21 mouse cellular contexts compared by ENCODE assay signal in the genomic region with DNA sequence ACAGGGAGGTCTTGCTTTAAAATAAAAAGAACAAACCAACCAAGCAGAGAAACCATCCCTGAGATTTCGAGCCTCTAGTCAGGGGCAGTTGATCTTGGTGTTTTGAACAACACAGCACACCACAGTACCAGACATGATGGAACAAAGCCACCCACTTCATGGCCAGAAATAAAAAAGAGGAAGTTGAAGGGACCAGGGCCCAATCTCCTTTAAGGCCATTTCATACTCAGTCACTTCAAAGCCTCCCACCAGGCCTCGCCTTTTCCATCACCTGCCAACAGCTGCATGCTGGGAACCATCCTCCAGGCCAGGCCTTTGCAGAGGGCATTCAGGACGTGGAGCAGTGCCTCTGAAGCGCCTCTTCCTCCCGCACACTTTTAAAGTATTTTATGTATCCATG. TPM values are rescaled to one million over a fixed set of nuclear protein-coding genes. Genes with fewer than 3 reads are reported as not detected.
DNase-seq lines count a peak whose midpoint lies in the region; ATAC-seq lines count a peak whose summit lies in the region.
"Had no signal": no experiment of that assay in that cellular context is flagged by ENCODE, and none has a peak within 500 bp of the region (broad histone marks: within the 10 kb centered on the region; RNA-seq: fewer than 3 reads in every experiment).

No protein-coding gene starts in this region.

- no peak overlapping the region for H3K27ac ChIP-seq in neural tube, embryonic 15.5 days (replicated peaks)
- H3K27ac ChIP-seq: embryonic facial prominence, embryonic 10.5 days; heart, embryonic 13.5 days; hindbrain, embryonic 14.5 days; kidney, postnatal 0 days had no signal

- H3K4me3 ChIP-seq in neural tube, embryonic 15.5 days (replicated peaks) = no peak overlapping the region
- H3K4me3 ChIP-seq: embryonic facial prominence, embryonic 10.5 days; heart, embryonic 13.5 days had no signal

- peak; percentile 62 to 79 for ATAC-seq in hematopoietic stem cell, adult 5-6 weeks (replicated peaks in 1 of 2; ENCODE audit: insufficient read depth in 1 of 2, low FRiP score in 2 of 2, low TSS enrichment in 1 of 2, low read depth in 1 of 2, poor library complexity in 2 of 2, severe bottlenecking in 2 of 2)
- no peak for ATAC-seq in neural tube, embryonic 15.5 days (ENCODE audit: low FRiP score)
- ATAC-seq in cerebellum, adult (ENCODE audit: insufficient number of reproducible peaks, low FRiP score, low TSS enrichment) = no peak
- ATAC-seq: intestine, postnatal 0 days had no signal

- H3K4me2 ChIP-seq in neural tube, embryonic 15.5 days = no peak overlapping the region
- H3K4me2 ChIP-seq: heart, embryonic 13.5 days; hindbrain, embryonic 14.5 days; midbrain, embryonic 11.5 days had no signal

- H3K9me3 ChIP-seq in neural tube, embryonic 15.5 days (replicated peaks) = no peaks in the 10 kb centered on the region
- H3K9me3 ChIP-seq: embryonic facial prominence, embryonic 10.5 days; heart, embryonic 13.5 days had no signal

- no peaks in the 10 kb centered on the region for H3K36me3 ChIP-seq in neural tube, embryonic 15.5 days
- H3K36me3 ChIP-seq: embryonic facial prominence, embryonic 10.5 days; heart, embryonic 13.5 days had no signal

- no peaks in the 10 kb centered on the region for H3K4me1 ChIP-seq in neural tube, embryonic 15.5 days

- no peak overlapping the region for H3K9ac ChIP-seq in neural tube, embryonic 15.5 days (replicated peaks)
- H3K9ac ChIP-seq: heart, embryonic 13.5 days; hindbrain, embryonic 14.5 days had no signal

- DNase-seq in heart, adult 11 months = peak; percentile 92
- no peak for DNase-seq in heart, adult 18-20 months
- peak; percentile 80 to 82 for DNase-seq in spleen, postnatal 36 days (ENCODE audit: low spot score in 2 of 2)
- DNase-seq in spleen, postnatal 10 days (ENCODE audit: low spot score in 2 of 2) = no peak
- DNase-seq in left cerebral cortex, adult 18-20 months (ENCODE audit: low spot score in 2 of 2) = no peak
- DNase-seq: adrenal gland, adult 8-10 months; cerebellum, adult 18-20 months; cerebellum, postnatal 36 days; layer of hippocampus, postnatal 36 days; lung, adult 2 months; right cerebral cortex, postnatal 14 days; thymus, adult 18-20 months had no signal

- no peaks in the 10 kb centered on the region for H3K27me3 ChIP-seq in neural tube, embryonic 15.5 days (replicated peaks)
- H3K27me3 ChIP-seq: heart, embryonic 13.5 days had no signal

- 71% methylated on average over 5 of the region's 5 CpGs for WGBS in neural tube, embryonic 15.5 days

RNA-seq across cellular contexts. Expression of a gene that starts 25.5 kb away (rescaled TPM):
- 10 to 100 TPM; 90.9 to 94.5 TPM for total RNA-seq in heart, adult 18-20 months (2021)
- 95.9 and 106 TPM in 2 replicates for total RNA-seq in hematopoietic stem cell, adult 5-6 weeks (2017)
- polyA plus RNA-seq in neural tube, embryonic 15.5 days (2015; fragmentation: Nextera tagmentation; extraction: Ambion mirVana) = 32.1 and 33.8 TPM in 2 replicates
- total RNA-seq in left cerebral cortex, adult 18-20 months (2021) = 10 to 100 TPM; 98.1 to 98.9 TPM

Comparison
In these comparisons a context has a peak if more than half of its experiments do, and no peak if none do; other contexts are left out.
1. DNase-seq: peak in heart, adult 11 months (single experiment) and spleen, postnatal 36 days (2 of 2); none in heart, adult 18-20 months (0 of 2), spleen, postnatal 10 days (0 of 2) and left cerebral cortex, adult 18-20 months (0 of 2).
2. ATAC-seq: peak in hematopoietic stem cell, adult 5-6 weeks (2 of 2); none in neural tube, embryonic 15.5 days (single experiment) and cerebellum, adult (single experiment).